ENCODE assay signal across 15 mouse cellular contexts in the genomic region with DNA sequence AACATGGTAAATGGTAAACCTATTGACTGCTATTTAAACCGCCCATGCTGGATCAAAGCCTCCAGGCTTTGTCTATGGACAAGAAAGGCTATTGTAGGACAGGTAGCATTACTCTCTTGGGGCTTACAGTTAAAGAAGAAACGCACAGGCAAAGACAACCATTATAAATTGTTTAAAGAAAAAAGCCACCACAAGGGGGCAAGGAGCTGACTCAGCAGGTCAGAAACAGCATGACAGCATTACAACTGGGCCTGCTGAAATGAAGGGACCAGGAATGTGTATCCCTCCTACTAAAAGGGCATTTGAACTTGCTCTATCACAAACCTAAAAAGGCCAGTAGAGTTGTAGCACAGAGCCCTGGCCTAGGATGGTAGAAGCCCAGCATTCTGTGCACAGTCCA.
DNase-seq lines count a peak whose midpoint lies in the region; ATAC-seq and TF ChIP-seq lines count a peak whose summit lies in the region.
"Had no signal": no experiment of that assay in that cellular context is flagged by ENCODE, and none has a peak within 500 bp of the region (broad histone marks: within the 10 kb centered on the region; RNA-seq: fewer than 3 reads in every experiment).

No protein-coding gene starts in this region.

- no peaks in the 10 kb centered on the region for H3K27me3 ChIP-seq in hindbrain, postnatal 0 days (ENCODE audit: insufficient read depth, low read length)
- no peaks in the 10 kb centered on the region for H3K27me3 ChIP-seq in hindbrain, embryonic 14.5 days (ENCODE audit: control insufficient read depth, insufficient read depth, low read length)
- no peaks in the 10 kb centered on the region for H3K27me3 ChIP-seq in splenic B cell, adult 2 months (ENCODE audit: control insufficient read depth, insufficient read depth, low read length, poor library complexity, severe bottlenecking)
- H3K27me3 ChIP-seq: forebrain, embryonic 12.5 days; lung, embryonic 15.5 days had no signal

- no peak overlapping the region for H3K9ac ChIP-seq in hindbrain, postnatal 0 days (replicated peaks; ENCODE audit: low read length)
- H3K9ac ChIP-seq in hindbrain, embryonic 14.5 days: no peak overlapping the region
- H3K9ac ChIP-seq: forebrain, embryonic 12.5 days; lung, embryonic 15.5 days had no signal

- TF ChIP-seq CTCF in hindbrain, postnatal 0 days (IDR thresholded peaks at IDR 0.05; ENCODE audit: low read depth): peak; percentile 30; the same call in 1 of the 2 replicates
- TF ChIP-seq CTCF in lung, adult 2 months (IDR thresholded peaks at IDR 0.05; ENCODE audit: insufficient read depth, low read length): no peak

- no peak overlapping the region for H3K27ac ChIP-seq in hindbrain, postnatal 0 days
- H3K27ac ChIP-seq in hindbrain, embryonic 14.5 days: no peak overlapping the region
- H3K27ac ChIP-seq: forebrain, embryonic 12.5 days; hindbrain, embryonic 10.5 days; limb, embryonic 10.5 days; lung, embryonic 15.5 days had no signal

- H3K4me2 ChIP-seq in hindbrain, postnatal 0 days (ENCODE audit: low read depth, low read length): no peak overlapping the region
- H3K4me2 ChIP-seq in hindbrain, embryonic 14.5 days (replicated peaks): no peak overlapping the region
- H3K4me2 ChIP-seq: forebrain, embryonic 12.5 days; lung, embryonic 15.5 days had no signal

- TF ChIP-seq POLR2A in lung, adult 2 months (IDR thresholded peaks at IDR 0.05; ENCODE audit: borderline replicate concordance, extremely low read depth, low read depth, low read length): no peak

- H3K4me1 ChIP-seq in hindbrain, postnatal 0 days (ENCODE audit: insufficient read depth, low read length): no peaks in the 10 kb centered on the region
- no peaks in the 10 kb centered on the region for H3K4me1 ChIP-seq in hindbrain, embryonic 14.5 days (replicated peaks; ENCODE audit: control insufficient read depth, insufficient read depth, low read length)
- no peaks in the 10 kb centered on the region for H3K4me1 ChIP-seq in lung, adult 2 months (ENCODE audit: control insufficient read depth, insufficient read depth, low read length)
- H3K4me1 ChIP-seq: forebrain, embryonic 12.5 days; hindbrain, embryonic 10.5 days had no signal

- no peaks in the 10 kb centered on the region for H3K9me3 ChIP-seq in hindbrain, postnatal 0 days (ENCODE audit: low read length)
- H3K9me3 ChIP-seq in hindbrain, embryonic 14.5 days (ENCODE audit: control insufficient read depth, low read length): no peaks in the 10 kb centered on the region
- H3K9me3 ChIP-seq: forebrain, embryonic 12.5 days; hindbrain, embryonic 10.5 days; limb, embryonic 10.5 days; lung, embryonic 15.5 days had no signal

- ATAC-seq in hindbrain, postnatal 0 days: no peak
- no peak for ATAC-seq in hindbrain, embryonic 14.5 days (ENCODE audit: low FRiP score)

- DNase-seq in hindbrain, postnatal 0 days (ENCODE audit: low spot score): no peak
- no peak for DNase-seq in hindbrain, embryonic 14.5 days (ENCODE audit: low spot score)
- DNase-seq in lung, postnatal 10 days: peak; percentile 7
- DNase-seq in lung, adult 2 months: no peak
- DNase-seq in NIH3T3 (ENCODE audit: low read depth): peak; percentile 28
- peak; percentile 57 for DNase-seq in splenic B cell, adult 2 months (ENCODE audit: low read depth, low spot score)
- DNase-seq in ovary, postnatal 14 days (ENCODE audit: low spot score): no peak
- DNase-seq: adrenal gland, adult 2 months; gastrocnemius, postnatal 36 days; spleen, adult 18-20 months; thymus, adult 2 months had no signal

- WGBS in hindbrain, postnatal 0 days: 66% methylated on average over 2 of the region's 2 CpGs
- 53% methylated on average over 2 of the region's 2 CpGs for WGBS in hindbrain, embryonic 14.5 days
- WGBS in lung, adult 2 months: 77% methylated on average over 2 of the region's 2 CpGs

- H3K36me3 ChIP-seq in hindbrain, postnatal 0 days (ENCODE audit: insufficient read depth, low read length): no peaks in the 10 kb centered on the region
- H3K36me3 ChIP-seq in hindbrain, embryonic 14.5 days (replicated peaks; ENCODE audit: control insufficient read depth, insufficient read depth): no peaks in the 10 kb centered on the region
- no peaks in the 10 kb centered on the region for H3K36me3 ChIP-seq in splenic B cell, adult 2 months (ENCODE audit: control insufficient read depth, insufficient read depth, low read length, poor library complexity, severe bottlenecking)
- H3K36me3 ChIP-seq: forebrain, embryonic 12.5 days; hindbrain, embryonic 10.5 days; limb, embryonic 10.5 days; lung, embryonic 15.5 days had no signal

- H3K4me3 ChIP-seq in hindbrain, postnatal 0 days (ENCODE audit: low read length): no peak overlapping the region
- no peak overlapping the region for H3K4me3 ChIP-seq in hindbrain, embryonic 14.5 days (replicated peaks; ENCODE audit: low read length)
- H3K4me3 ChIP-seq in lung, adult 2 months (replicated peaks; ENCODE audit: extremely low read depth, low read depth, low read length): no peak overlapping the region
- H3K4me3 ChIP-seq: forebrain, embryonic 12.5 days; hindbrain, embryonic 10.5 days; limb, embryonic 10.5 days; lung, embryonic 15.5 days had no signal

Comparison
In these comparisons a context has a peak if more than half of its experiments do, and no peak if none do; other contexts are left out.
1. DNase-seq: peak in lung, postnatal 10 days (single experiment), NIH3T3 (single experiment) and splenic B cell, adult 2 months (single experiment); none in hindbrain, postnatal 0 days (single experiment), hindbrain, embryonic 14.5 days (single experiment), lung, adult 2 months (single experiment) and ovary, postnatal 14 days (single experiment).